Mouse (Mus musculus): ENCODE data around the gene Ssbp4. TPM values are rescaled to one million over a fixed set of nuclear protein-coding genes. Genes with fewer than 3 reads are reported as not detected.

Gene Ssbp4
- polyA plus RNA-seq, 1 experiment = 52.6 TPM

DNA sequence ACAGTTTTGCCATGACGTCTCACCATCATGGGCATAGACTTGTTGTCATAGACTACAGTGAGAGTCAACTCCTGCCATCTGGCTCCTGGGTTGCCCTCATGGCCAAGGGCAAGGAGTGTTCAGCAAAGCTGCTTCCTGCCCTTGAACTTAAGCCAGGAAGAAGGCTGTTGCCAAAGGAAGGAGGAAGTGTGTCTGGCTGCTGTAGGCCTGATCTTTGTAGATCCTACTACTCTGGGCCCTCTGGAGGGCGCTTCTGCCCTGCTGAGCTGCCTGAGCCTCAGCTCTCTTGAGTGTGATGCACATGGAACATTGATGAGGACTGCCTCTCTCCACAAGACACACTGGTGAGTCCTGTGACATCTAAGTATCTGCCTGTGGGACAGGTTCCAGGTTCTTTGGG, 48.6 kb downstream of the Ssbp4 start:
- Histone ChIP-seq H3K36me3 (ENCODE audit: control insufficient read depth) (peaks cover 51% of the 10 kb centered on the region), H3K27me3 (ENCODE audit: control insufficient read depth) (no peaks in the 10 kb centered on the region), H3K4me3 (replicated peaks) (no peak overlapping the region), H3K4me1 (ENCODE audit: control insufficient read depth) (peaks cover 79% of the 10 kb centered on the region), H3K9me3 (ENCODE audit: control insufficient read depth, low read length) (no peaks in the 10 kb centered on the region)
- TF ChIP-seq GATA1 (IDR thresholded peaks at IDR 0.05; ENCODE audit: low read length) (no peak), TAL1 (IDR thresholded peaks at IDR 0.05; ENCODE audit: low read length) (no peak)

DNA sequence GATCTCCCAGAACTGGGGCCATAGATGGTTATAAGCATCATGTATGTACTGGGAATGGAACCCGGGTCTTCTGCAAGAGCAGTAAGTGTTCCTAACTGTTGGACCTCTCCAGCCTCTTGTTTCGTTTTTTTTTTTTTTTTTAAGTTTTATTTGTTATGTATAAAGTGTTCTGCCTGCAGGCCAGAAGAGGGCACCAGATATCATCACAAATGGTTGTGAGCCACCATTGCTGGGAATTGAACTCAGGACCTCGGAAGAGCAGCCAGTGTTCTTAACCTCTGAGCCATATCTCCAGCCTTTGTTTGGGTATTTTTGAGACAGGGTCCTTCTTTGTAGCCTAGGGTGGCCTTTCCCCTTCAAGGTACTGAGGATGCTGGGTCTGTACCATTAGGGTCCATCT, 49.7 kb downstream of the Ssbp4 start:
- H3K4me3 ChIP-seq (replicated peaks) = no peak overlapping the region
- peaks cover 69% of the 10 kb centered on the region for H3K4me1 ChIP-seq (ENCODE audit: control insufficient read depth)
- H3K36me3 ChIP-seq (ENCODE audit: control insufficient read depth) = peaks cover 49% of the 10 kb centered on the region
- no peaks in the 10 kb centered on the region for H3K9me3 ChIP-seq (ENCODE audit: control insufficient read depth, low read length)
- TF ChIP-seq TAL1 (IDR thresholded peaks at IDR 0.05; ENCODE audit: low read length) (no peak), GATA1 (IDR thresholded peaks at IDR 0.05; ENCODE audit: low read length) (no peak)
- no peaks in the 10 kb centered on the region for H3K27me3 ChIP-seq (ENCODE audit: control insufficient read depth)

DNA sequence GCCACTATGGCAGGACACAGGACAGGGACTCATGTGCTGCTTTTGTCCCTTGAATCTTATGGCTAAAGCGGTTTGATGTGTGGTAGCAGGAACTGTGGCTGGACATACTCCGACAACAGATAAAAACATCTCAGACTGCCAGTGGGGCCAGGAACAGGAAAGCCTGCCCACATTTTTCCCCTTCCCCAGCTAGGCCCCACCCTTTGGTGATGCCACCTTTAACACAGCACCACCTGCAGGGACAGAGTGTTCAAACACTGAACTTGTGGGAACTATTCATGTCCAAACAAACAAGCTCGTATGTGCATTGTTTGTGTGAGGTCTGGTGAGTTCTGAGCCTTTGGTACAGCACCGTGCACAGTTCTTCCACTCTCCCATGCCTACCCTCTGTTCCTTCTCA, 50.3 kb downstream of the Ssbp4 start:
- TF ChIP-seq TAL1 (IDR thresholded peaks at IDR 0.05; ENCODE audit: low read length) (no peak), GATA1 (IDR thresholded peaks at IDR 0.05; ENCODE audit: low read length) (no peak)
- H3K4me1 ChIP-seq (ENCODE audit: control insufficient read depth) = peaks cover 70% of the 10 kb centered on the region

DNA sequence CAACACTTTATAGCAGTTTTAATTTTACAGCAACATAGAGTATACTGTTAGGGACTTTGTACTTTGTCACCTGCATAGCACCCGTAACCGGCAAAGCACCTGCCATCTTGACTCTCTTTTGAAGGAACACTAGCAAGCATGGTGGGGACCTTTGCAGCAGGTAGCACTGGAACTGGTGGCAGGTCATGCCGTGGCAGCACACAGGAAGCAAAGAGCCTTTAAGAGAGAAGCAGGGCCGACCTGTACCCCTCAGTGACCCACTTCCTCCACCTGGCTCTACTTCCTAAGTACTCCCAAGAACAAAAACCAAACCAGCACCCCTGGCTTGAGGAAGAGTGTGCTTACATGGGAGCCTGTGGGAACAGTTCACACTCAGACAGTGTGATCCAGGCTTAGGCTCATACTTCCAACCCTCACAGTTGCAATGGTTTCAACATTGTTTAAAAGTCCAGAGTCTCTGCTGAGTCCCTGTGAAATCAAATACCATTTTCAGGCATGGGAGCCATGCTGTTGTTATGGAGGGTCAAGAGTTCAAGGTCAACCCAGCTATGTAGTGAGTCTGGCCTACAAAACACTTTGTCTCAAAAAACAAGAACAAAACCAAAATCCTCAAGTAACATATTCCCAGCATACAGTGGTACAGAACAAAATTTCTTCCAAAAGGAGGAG, 53.5 kb downstream of the Ssbp4 start:
- Histone ChIP-seq H3K9me3 (ENCODE audit: control insufficient read depth, low read length) (no peaks in the 10 kb centered on the region), H3K36me3 (ENCODE audit: control insufficient read depth) (peaks cover 37% of the 10 kb centered on the region), H3K4me1 (ENCODE audit: control insufficient read depth) (peaks cover 62% of the 10 kb centered on the region), H3K27me3 (ENCODE audit: control insufficient read depth) (no peaks in the 10 kb centered on the region), H3K4me3 (replicated peaks) (no peak overlapping the region)
- TF ChIP-seq TAL1 (IDR thresholded peaks at IDR 0.05; ENCODE audit: low read length) = no peak
- no peak for TF ChIP-seq GATA1 (IDR thresholded peaks at IDR 0.05; ENCODE audit: low read length)

More for the DNA sequence above, 50.3 kb downstream of the Ssbp4 start:
- H3K27me3 ChIP-seq (ENCODE audit: control insufficient read depth) = no peaks in the 10 kb centered on the region
- no peak overlapping the region for H3K4me3 ChIP-seq (replicated peaks)
- H3K9me3 ChIP-seq (ENCODE audit: control insufficient read depth, low read length) = no peaks in the 10 kb centered on the region
- H3K36me3 ChIP-seq (ENCODE audit: control insufficient read depth) = peaks cover 53% of the 10 kb centered on the region

DNA sequence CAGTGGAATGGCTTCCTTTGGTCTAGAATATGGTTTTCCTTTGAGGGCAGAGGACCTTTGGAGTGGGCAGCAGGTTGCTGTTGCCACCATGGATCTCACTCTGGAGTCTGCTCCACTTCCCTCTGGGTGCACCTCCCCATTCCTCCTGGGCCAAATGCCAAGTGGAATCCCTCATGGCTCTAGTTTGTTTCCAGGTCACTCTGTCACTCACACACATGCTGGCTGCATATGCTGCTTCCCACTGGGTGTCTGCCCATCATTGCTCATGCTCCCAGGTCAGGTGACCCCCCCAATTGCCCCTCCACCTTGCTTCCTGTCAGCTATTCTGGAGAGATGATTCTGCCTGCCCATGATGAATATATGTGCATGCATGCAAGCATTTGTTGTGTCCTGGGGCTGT, 54.9 kb downstream of the Ssbp4 start:
- Histone ChIP-seq H3K36me3 (ENCODE audit: control insufficient read depth) (peaks cover 29% of the 10 kb centered on the region), H3K4me1 (ENCODE audit: control insufficient read depth) (peaks cover 53% of the 10 kb centered on the region), H3K4me3 (replicated peaks) (no peak overlapping the region), H3K9me3 (ENCODE audit: control insufficient read depth, low read length) (no peaks in the 10 kb centered on the region), H3K27me3 (ENCODE audit: control insufficient read depth) (no peaks in the 10 kb centered on the region)
- TF ChIP-seq GATA1 (IDR thresholded peaks at IDR 0.05; ENCODE audit: low read length) = no peak
- no peak for TF ChIP-seq TAL1 (IDR thresholded peaks at IDR 0.05; ENCODE audit: low read length)

DNA sequence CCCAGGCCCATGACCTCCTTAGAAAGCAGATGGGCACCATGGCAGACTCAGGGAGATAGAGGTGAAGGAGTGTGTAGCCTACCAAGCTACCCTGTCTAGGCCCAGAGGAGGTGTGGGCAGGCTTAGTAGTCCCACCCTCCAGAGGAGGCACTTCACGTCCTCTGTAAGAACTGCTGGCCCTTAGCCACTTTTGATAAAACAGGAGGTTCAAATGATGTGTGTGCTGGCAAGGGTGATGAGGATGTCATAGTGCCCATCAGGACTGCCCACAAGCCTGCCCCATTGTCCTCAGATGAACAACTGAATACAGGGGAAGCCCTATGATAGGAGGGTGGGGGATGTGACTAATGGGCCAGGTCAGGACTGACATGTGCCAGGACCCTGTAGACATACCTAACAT, 55.8 kb downstream of the Ssbp4 start:
- H3K36me3 ChIP-seq (ENCODE audit: control insufficient read depth) = peaks cover 28% of the 10 kb centered on the region
- H3K4me1 ChIP-seq (ENCODE audit: control insufficient read depth) = peaks cover 52% of the 10 kb centered on the region

DNA sequence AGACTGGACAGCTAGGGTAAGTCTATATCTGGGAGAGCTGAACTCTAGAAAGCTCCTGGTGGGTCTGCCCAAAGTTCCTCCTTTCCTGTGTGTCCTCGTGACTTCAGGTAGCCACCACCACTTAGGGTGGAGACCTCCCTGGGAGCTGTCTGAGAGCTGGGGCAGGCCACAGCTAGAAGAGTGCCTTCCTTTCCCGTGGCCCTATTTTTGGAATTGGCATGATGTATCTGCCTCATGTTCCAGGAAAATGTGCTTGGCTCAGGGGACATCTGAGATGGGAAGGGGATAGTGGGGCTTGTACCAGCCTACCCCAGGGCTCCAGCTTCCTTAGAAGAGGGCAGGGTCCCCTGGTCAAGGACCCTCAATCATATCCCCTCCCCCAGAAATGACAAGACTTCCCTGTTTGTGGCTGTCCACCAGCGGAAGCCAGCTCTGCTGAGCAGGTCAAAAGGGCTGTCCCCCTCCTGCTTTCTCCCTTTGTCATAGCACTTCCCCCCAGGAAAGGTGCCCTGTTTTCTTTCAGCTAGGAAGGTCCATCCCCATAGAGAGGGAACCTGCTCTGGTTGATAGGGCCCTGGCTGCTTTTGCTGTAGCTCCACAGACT, 57.0 kb downstream of the Ssbp4 start:
- Histone ChIP-seq H3K36me3 (ENCODE audit: control insufficient read depth) (peaks cover 22% of the 10 kb centered on the region), H3K27me3 (ENCODE audit: control insufficient read depth) (no peaks in the 10 kb centered on the region), H3K4me1 (ENCODE audit: control insufficient read depth) (peaks cover 53% of the 10 kb centered on the region), H3K9me3 (ENCODE audit: control insufficient read depth, low read length) (no peaks in the 10 kb centered on the region), H3K4me3 (replicated peaks) (no peak overlapping the region)
- no peak for TF ChIP-seq GATA1 (IDR thresholded peaks at IDR 0.05; ENCODE audit: low read length)
- no peak for TF ChIP-seq TAL1 (IDR thresholded peaks at IDR 0.05; ENCODE audit: low read length)

More for the DNA sequence above, 55.8 kb downstream of the Ssbp4 start:
- no peaks in the 10 kb centered on the region for H3K27me3 ChIP-seq (ENCODE audit: control insufficient read depth)
- no peak overlapping the region for H3K4me3 ChIP-seq (replicated peaks)
- TF ChIP-seq GATA1 (IDR thresholded peaks at IDR 0.05; ENCODE audit: low read length) (no peak), TAL1 (IDR thresholded peaks at IDR 0.05; ENCODE audit: low read length) (no peak)
- no peaks in the 10 kb centered on the region for H3K9me3 ChIP-seq (ENCODE audit: control insufficient read depth, low read length)

DNA sequence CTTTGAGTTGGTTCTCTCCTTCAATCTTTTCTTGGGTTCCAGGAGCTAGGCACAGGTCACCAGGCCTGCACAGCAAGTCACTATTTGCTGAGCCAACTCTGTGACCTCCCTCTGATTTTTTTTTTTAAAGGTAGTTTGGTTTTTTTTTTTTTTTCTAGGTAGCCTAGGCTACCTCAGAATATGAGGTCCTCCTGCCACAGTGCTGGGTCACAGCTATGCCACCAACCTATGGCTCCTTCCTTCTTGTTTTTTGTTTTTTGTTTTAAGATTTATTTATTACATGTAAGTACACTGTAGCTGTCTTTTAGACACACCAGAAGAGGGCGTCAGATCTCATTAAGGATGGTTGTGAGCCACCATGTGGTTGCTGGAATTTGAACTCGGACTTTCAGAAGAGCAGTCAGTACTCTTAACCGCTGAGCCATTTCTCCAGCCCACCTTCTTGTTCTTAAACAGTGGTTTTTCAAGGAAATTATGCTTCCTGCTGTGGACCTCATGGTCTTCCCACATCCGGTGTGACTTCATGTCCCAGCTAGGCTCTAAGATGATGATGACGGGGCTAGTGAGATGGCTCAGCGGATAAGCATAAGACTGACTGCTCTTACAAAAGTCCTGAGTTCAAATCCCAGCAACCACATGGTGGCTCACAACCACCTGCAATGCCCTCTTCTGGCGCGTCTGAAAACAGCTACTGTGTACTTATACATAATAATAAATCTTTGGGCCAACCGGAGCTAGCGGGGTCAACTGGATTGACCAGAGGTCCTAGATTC, 59.1 kb downstream of the Ssbp4 start:
- Histone ChIP-seq H3K36me3 (ENCODE audit: control insufficient read depth) (peaks cover 33% of the 10 kb centered on the region), H3K4me3 (replicated peaks) (no peak overlapping the region), H3K4me1 (ENCODE audit: control insufficient read depth) (peaks cover 65% of the 10 kb centered on the region), H3K9me3 (ENCODE audit: control insufficient read depth, low read length) (no peaks in the 10 kb centered on the region), H3K27me3 (ENCODE audit: control insufficient read depth) (no peaks in the 10 kb centered on the region)
- TF ChIP-seq GATA1 (IDR thresholded peaks at IDR 0.05; ENCODE audit: low read length) = no peak

DNA sequence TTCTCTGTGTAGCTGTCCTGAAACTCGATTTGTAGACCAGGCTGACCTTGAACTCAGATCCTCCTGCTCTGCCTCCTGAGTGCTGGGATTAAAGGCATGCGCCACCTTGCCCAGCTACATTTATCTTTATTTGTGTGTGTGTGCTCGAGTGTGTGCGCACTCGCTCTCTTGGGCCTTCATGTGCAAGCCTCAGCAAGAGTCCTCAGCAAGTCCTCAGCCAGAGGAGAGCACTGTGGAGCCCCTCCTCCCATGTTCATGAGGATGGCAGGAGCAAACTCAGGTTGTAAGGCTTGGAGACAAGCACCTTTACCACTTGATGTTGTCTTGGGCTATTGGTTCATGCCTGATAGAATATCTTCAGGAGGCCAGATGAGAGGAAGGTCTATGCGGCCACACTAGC, 60.9 kb downstream of the Ssbp4 start:
- Histone ChIP-seq H3K9me3 (ENCODE audit: control insufficient read depth, low read length) (no peaks in the 10 kb centered on the region), H3K4me1 (ENCODE audit: control insufficient read depth) (peaks cover 70% of the 10 kb centered on the region), H3K4me3 (replicated peaks) (no peak overlapping the region), H3K27me3 (ENCODE audit: control insufficient read depth) (no peaks in the 10 kb centered on the region), H3K36me3 (ENCODE audit: control insufficient read depth) (peaks cover 42% of the 10 kb centered on the region)
- TF ChIP-seq GATA1 (IDR thresholded peaks at IDR 0.05; ENCODE audit: low read length) = no peak
- no peak for TF ChIP-seq TAL1 (IDR thresholded peaks at IDR 0.05; ENCODE audit: low read length)

Other genes with a start within 250 kb of the Ssbp4 start
- gene Comp, start 235.3 kb downstream of the Ssbp4 start, polyA plus RNA-seq (2012) = not detected in 2 replicates
- gene Crtc1, start 169.3 kb downstream of the Ssbp4 start, polyA plus RNA-seq (2012) = 1.8 and 2.1 TPM in 2 replicates
- gene Klhl26, start 131.9 kb downstream of the Ssbp4 start, polyA plus RNA-seq (2012) = 0.92 and 1.0 TPM in 2 replicates
- gene Tmem59l, start 121.5 kb downstream of the Ssbp4 start, polyA plus RNA-seq (2012) = not detected in 2 replicates
- gene Crlf1, start 115.7 kb downstream of the Ssbp4 start, polyA plus RNA-seq (2012) = 0.63 and 1.7 TPM in 2 replicates
- gene Rex1bd, start 102.1 kb downstream of the Ssbp4 start, polyA plus RNA-seq (2012) = 53.1 and 68.2 TPM in 2 replicates
- gene Uba52, start 98.1 kb downstream of the Ssbp4 start, polyA plus RNA-seq (2012) = 107 and 138 TPM in 2 replicates
- gene Fkbp8, start 81.1 kb downstream of the Ssbp4 start, polyA plus RNA-seq (2012) = 255 and 264 TPM in 2 replicates
- gene Kxd1, start 80.9 kb downstream of the Ssbp4 start, polyA plus RNA-seq (2012) = 2.6 and 3.8 TPM in 2 replicates
- gene Ell, start 69.4 kb downstream of the Ssbp4 start, polyA plus RNA-seq (2012) = 3.3 and 3.8 TPM in 2 replicates
- gene Isyna1, start 14.5 kb downstream of the Ssbp4 start, polyA plus RNA-seq (2012) = 13.3 and 13.4 TPM in 2 replicates
- gene Lrrc25, start 7.3 kb upstream of the Ssbp4 start, polyA plus RNA-seq (2012) = 0.12 and 0.40 TPM in 2 replicates
- 0.13 TPM in 1 of 2 replicates, not detected in the other for gene Gdf15, start 23.6 kb upstream of the Ssbp4 start, polyA plus RNA-seq (2012)
- 0.29 and 0.32 TPM in 2 replicates for gene Pgpep1, start 51.5 kb upstream of the Ssbp4 start, polyA plus RNA-seq (2012)
- 70.4 and 88.0 TPM in 2 replicates for gene Lsm4, start 64.4 kb upstream of the Ssbp4 start, polyA plus RNA-seq (2012)
- gene Jund, start 90.1 kb upstream of the Ssbp4 start, polyA plus RNA-seq (2012) = 816 and 971 TPM in 2 replicates
- gene Iqcn, start 94.6 kb upstream of the Ssbp4 start, polyA plus RNA-seq (2012) = 0.02 TPM in 1 of 2 replicates, not detected in the other
- not detected in 2 replicates for gene Gm3336, start 109.7 kb upstream of the Ssbp4 start, polyA plus RNA-seq (2012)
- 0.02 TPM in 1 of 2 replicates, not detected in the other for gene Pde4c, start 114.8 kb upstream of the Ssbp4 start, polyA plus RNA-seq (2012)
- 0.30 and 0.59 TPM in 2 replicates for gene Rab3a, start 145.8 kb upstream of the Ssbp4 start, polyA plus RNA-seq (2012)
- gene Mpv17l2, start 152.1 kb upstream of the Ssbp4 start, polyA plus RNA-seq (2012) = 11.4 and 15.6 TPM in 2 replicates
- 3.8 and 4.9 TPM in 2 replicates for gene Pik3r2, start 167.8 kb upstream of the Ssbp4 start, polyA plus RNA-seq (2012)
- gene Mast3, start 196.2 kb upstream of the Ssbp4 start, polyA plus RNA-seq (2012) = 3.7 and 4.8 TPM in 2 replicates
- gene Il12rb1, start 199.6 kb upstream of the Ssbp4 start, polyA plus RNA-seq (2012) = 0.03 TPM in 1 of 2 replicates, not detected in the other
- 28.7 and 50.4 TPM in 2 replicates for gene Arrdc2, start 230.8 kb upstream of the Ssbp4 start, polyA plus RNA-seq (2012)